Mouse (Mus musculus): ENCODE measurements around the gene Tmem245.
A peak's percentile ranks its signal among the peaks of the same experiment; 100 is the strongest.

Tmem245 gene

GRCm38 (mm10) chr4:56864016-56864415, 83.2 kb downstream of the Tmem245 start:
- no peak for DNase-seq

- DNase-seq, result no peak
Observed at GRCm38 (mm10) chr4:56861551-56861950, 85.7 kb downstream of the Tmem245 start.

- DNase-seq, result no peak
Observed at GRCm38 (mm10) chr4:56858733-56859132, 88.5 kb downstream of the Tmem245 start.

GRCm38 (mm10) chr4:56856371-56856949, 90.8 kb downstream of the Tmem245 start:
- DNase-seq, result no peak

- no peak for DNase-seq
Observed at GRCm38 (mm10) chr4:56855935-56856334, 91.3 kb downstream of the Tmem245 start.

GRCm38 (mm10) chr4:56850724-56851123, 96.5 kb downstream of the Tmem245 start:
- DNase-seq, result peak; percentile 43

GRCm38 (mm10) chr4:56848044-56848443, 99.2 kb downstream of the Tmem245 start:
- no peak for DNase-seq

GRCm38 (mm10) chr4:56847400-56847799, 99.8 kb downstream of the Tmem245 start:
- DNase-seq, result no peak

GRCm38 (mm10) chr4:56845896-56846533, 101.2 kb downstream of the Tmem245 start:
- no peak for DNase-seq

- no peak for DNase-seq
Observed at GRCm38 (mm10) chr4:56844911-56845310, 102.3 kb downstream of the Tmem245 start.

- no peak for DNase-seq
Observed at GRCm38 (mm10) chr4:56843963-56844362, 103.3 kb downstream of the Tmem245 start.

GRCm38 (mm10) chr4:56842501-56842900, 104.7 kb downstream of the Tmem245 start:
- no peak for DNase-seq

- no peak for DNase-seq
Observed at GRCm38 (mm10) chr4:56840297-56840696, 106.9 kb downstream of the Tmem245 start.

- no peak for DNase-seq
Observed at GRCm38 (mm10) chr4:56837661-56838060, 109.6 kb downstream of the Tmem245 start.

GRCm38 (mm10) chr4:56831998-56832397, 115.2 kb downstream of the Tmem245 start:
- no peak for DNase-seq

- no peak for DNase-seq
Observed at GRCm38 (mm10) chr4:56831013-56831609, 116.1 kb downstream of the Tmem245 start.

- peak; percentile 33 for DNase-seq
Observed at GRCm38 (mm10) chr4:56829511-56829921, 117.7 kb downstream of the Tmem245 start.

- DNase-seq, result no peak
Observed at GRCm38 (mm10) chr4:56828932-56829331, 118.3 kb downstream of the Tmem245 start.

- no peak for DNase-seq
Observed at GRCm38 (mm10) chr4:56824231-56824630, 123.0 kb downstream of the Tmem245 start.

- peak; percentile 21 for DNase-seq
Observed at GRCm38 (mm10) chr4:56820017-56820550, 127.2 kb downstream of the Tmem245 start.
